Mouse (Mus musculus) testis, adult 10 weeks (tissue): ENCODE measurements around the gene Trim31. TPM values are rescaled to one million over a fixed set of nuclear protein-coding genes. Genes with fewer than 3 reads are reported as not detected.

Experiments used
- polyA plus RNA-seq: library from polyadenylated mRNA; stranded (reverse); fragments of 350-450 nt; fragmentation: Illumina TruSeq; extraction: RNeasy Lipid Tissue Mini Kit (QIAGEN cat#74804); gene quantifications from one replicate; pipeline ENCODE4 v1.2.3, GENCODE M21; 2014; ENCODE audit warnings: low read depth, low replicate concordance

Trim31 gene
- not detected for polyA plus RNA-seq

DNA sequence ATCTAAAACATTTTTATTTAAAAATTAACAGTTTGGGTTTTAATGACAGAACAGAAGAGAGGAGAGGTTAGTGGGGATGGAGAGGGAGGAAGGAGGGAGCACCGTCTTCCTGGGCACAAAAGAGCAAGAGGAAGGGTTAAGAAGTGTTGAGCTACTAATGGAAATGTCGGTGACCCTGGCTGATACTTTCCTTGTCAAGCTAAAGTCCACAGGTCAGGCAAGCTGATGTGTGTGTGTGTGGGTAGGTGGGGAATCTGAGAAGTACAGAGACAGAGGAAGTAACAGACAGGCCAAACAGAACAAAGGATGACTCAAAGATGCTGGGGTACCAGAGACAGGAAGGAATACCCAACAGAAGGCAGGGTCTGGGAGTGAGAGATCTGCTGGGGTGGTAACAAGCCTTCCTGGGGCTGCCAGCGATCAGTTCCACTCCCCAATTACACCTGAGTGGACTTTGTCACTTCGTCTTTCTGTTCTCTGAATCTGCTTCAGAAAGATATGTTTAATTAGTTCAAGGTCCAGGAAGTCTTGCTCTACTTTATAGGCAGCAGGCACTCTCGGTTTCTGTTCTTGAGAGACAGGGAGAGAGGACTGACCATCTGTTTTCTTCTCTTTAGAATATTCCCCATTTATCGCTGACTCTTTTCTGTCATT lies at the start of gene Trim31:
Trim31 (plus strand) TSS at position 567 of the 654 bp plus-strand sequence.

DNA sequence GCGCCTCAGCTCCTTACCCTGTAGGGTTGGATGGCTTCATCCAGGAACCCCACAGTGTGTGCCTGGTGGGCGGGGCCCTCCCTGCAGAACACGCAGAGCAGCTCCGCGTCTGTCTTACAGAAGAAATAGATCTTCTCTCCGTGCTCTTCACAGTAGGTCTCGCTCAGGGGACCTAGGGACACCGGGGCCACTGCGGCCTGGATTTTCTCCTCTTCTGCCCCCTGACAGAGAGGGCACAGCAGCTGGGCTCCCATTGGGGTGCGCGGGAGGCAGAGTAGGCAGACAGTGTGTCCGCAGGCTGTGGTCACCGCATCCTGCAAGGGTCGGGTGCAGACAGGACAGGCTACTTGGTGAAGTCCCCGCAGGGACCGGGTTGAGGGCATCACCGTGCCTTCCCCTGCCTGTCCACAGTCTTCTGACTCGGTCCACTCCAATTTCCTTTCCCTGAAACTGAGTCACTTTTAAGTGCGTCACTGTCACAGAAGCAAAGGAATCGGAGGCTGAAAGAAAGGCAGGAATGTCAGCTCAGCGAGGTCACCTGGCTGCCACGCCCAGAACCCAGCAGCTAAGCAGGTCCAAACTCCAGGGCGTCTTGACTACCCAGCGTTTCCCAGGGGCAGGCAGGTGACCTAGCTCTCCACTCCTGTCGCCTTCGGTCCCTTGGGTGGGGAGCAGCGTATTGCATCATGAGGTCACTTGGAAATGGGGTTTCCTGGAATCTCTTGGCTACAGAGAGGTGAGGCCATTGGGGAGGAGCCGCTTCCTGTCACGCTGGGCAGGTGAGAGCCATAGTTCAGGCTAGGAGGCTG lies 31.0 kb upstream of the Trim31 start, which contains the start of gene Trim15:
Trim15 (minus strand) TSS at position 492 of the 809 bp plus-strand sequence.

DNA sequence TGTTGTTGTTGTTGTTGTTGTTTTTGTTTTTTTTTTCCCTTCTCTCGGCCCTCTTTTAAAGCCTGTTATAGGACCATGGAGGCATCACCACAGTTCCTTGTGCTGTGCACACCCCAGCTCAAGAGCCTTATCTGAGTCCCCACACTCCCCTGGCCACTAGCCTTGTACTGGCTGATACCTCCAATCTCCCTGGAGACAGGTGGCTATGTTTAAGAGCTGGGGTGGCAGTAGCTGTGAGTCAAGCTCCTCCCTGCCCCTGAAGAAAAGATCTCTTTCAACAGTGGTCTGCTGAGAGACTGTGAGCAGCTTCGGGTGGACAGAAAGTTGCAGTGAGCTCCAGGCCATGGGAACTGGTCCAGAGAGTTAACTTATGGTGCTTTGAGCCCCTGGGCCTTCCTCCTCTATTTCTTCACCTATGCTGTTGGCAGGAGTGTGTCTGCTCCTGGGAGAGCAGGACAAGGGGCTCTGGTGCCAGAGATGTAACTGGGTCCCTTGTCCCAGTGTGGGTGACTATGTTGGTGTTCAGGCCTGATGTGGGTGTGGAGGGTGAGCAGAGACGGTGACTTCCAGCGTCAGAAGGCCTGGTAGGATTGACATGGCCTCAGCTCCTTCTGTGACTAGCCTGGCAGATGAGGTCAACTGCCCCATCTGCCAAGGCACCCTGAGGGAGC lies 28.5 kb upstream of the Trim31 start, which contains the start of gene Trim10:
Trim10 (plus strand) TSS at position 291 of the 671 bp plus-strand sequence.

GRCm38 (mm10) chr17:36890073-36890903 lies 7.6 kb upstream of the Trim31 start, which contains the start of gene Trim40:
Gene Trim40, minus strand, starts transcription at chr17:36890123.

DNA sequence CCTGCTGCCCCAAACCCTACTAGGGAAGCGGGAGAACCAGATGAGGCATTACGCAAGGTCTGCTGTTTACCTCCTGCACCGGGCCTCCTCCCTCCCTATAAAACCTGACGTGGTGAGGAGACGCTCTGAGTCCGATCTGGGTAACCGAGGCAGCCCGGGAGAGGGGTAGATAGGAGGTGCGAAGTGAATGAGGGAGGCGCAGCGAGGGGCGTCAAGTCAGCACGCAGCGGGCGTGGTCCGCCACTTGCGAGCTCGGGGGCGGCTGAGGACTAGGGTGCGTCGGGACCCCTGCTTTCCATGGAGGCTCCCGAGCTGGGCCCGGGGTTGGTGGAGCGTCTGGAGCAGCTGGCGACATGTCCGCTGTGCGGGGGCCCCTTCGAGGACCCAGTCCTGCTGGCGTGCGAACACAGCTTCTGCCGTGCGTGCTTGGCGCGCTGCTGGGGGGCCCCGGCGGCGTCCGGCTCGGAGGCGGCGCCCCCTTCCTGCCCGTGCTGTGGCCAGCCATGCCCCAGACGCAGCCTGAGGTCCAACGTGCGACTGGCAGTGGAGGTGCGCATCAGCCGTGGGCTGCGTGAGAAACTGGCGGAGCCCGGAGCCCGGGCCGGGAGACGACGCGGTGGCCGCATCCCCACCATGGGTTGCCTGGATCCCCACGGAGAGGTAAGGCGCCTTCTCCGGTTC lies 45.0 kb downstream of the Trim31 start, which contains the start of gene Rnf39:
Rnf39 (plus strand) TSS at position 128 of the 681 bp plus-strand sequence.

DNA sequence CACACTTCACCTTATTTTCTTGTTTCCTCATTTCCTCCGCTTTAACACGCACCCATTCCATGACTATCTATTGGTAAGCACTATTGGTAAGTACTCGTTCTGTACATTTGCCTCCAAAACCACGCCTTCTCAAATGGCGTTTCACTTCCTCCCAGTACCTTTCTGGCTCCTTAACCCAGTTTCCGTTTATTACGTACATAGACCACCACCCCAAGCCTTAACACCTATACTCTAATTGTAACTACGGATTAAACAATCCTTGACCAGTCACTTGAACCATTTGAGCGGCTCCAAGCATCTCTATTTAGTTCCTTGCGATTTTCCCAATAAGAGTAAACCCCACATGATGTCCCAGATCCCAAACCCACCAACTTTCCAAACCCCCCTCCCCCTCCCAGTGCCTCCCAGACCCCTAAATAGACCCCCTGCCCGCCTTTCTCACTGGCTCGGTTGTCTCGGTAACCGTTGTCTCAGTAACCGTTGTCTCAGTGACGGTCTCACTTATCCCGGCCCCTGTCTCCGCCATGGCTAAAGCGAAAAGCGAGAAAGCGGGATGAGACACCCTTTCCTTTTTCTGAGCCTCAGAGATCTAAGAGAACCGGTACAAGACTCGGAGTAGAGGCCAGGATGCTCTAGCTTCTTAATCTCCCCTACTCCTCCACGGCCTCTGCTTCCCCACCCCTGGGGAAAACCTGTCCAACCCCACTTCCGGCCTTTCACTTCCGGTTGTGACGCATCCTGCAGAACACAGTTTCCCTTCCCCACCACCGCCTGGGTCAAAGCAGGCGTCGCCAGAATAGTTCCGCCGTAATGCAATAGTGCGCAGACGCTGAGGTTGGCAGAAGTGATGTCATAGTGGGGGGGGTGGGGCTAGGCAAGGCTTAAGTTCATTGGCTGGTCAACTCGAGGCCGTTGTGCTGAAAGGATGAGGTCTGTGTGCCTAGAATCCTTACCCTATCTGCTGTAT lies 53.3 kb downstream of the Trim31 start, which contains the start of gene Ppp1r11:
Ppp1r11 (minus strand) TSS at position 761 of the 967 bp plus-strand sequence.

GRCm38 (mm10) chr17:36957999-36958743 lies 60.3 kb downstream of the Trim31 start, which contains the start of the genes Znrd1 and Znrd1as:
Gene Znrd1, minus strand, starts transcription at chr17:36958559.
Gene Znrd1as, plus strand, starts transcription at chr17:36958592.

Other genes with a start within 250 kb of the Trim31 start
- gene H2-M1, start 225.9 kb upstream of the Trim31 start, polyA plus RNA-seq: not detected
- not detected for gene H2-M10.5, start 125.2 kb upstream of the Trim31 start, polyA plus RNA-seq
- not detected for gene H2-M10.6, start 85.9 kb upstream of the Trim31 start, polyA plus RNA-seq
- 21.2 TPM for gene Trim26, start 61.0 kb upstream of the Trim31 start, polyA plus RNA-seq
- gene Trim15, start 30.9 kb upstream of the Trim31 start, polyA plus RNA-seq: not detected
- gene Trim10, start 28.5 kb upstream of the Trim31 start, polyA plus RNA-seq: not detected
- gene Trim40, start 8.0 kb upstream of the Trim31 start, polyA plus RNA-seq: not detected
- gene Rnf39, start 44.8 kb downstream of the Trim31 start, polyA plus RNA-seq: not detected
- gene Ppp1r11, start 53.6 kb downstream of the Trim31 start, polyA plus RNA-seq: 163 TPM
- gene Znrd1, start 60.4 kb downstream of the Trim31 start, polyA plus RNA-seq: 36.6 TPM
- gene Znrd1as, start 60.5 kb downstream of the Trim31 start, polyA plus RNA-seq: 458 TPM
- gene 2410137M14Rik, start 83.1 kb downstream of the Trim31 start, polyA plus RNA-seq: 0.97 TPM
- gene H2-M5, start 91.4 kb downstream of the Trim31 start, polyA plus RNA-seq: 0.97 TPM
- 27.4 TPM for gene Zfp57, start 103.0 kb downstream of the Trim31 start, polyA plus RNA-seq
- not detected for gene Mog, start 125.3 kb downstream of the Trim31 start, polyA plus RNA-seq
- gene Gabbr1, start 147.8 kb downstream of the Trim31 start, polyA plus RNA-seq: 10.9 TPM
- gene Olfr90, start 190.4 kb downstream of the Trim31 start, polyA plus RNA-seq: not detected
- 0.07 TPM for gene Olfr91, start 200.2 kb downstream of the Trim31 start, polyA plus RNA-seq
- not detected for gene Olfr92, start 222.0 kb downstream of the Trim31 start, polyA plus RNA-seq